Mouse (Mus musculus): ENCODE data around the gene Hemk1. TPM values are rescaled to one million over a fixed set of nuclear protein-coding genes. Genes with fewer than 3 reads are reported as not detected.
A peak's percentile ranks its signal among the peaks of the same experiment; 100 is the strongest.
"Not testable (repeated sequence)": the region's sequence is repeated elsewhere in the genome, so short reads cannot be mapped to it uniquely, and the experiment has no call there.

Hemk1 gene
- total RNA-seq, 4 experiments from 2014 or later, result 11.6 to 19.6 (median 17.9) TPM

DNA sequence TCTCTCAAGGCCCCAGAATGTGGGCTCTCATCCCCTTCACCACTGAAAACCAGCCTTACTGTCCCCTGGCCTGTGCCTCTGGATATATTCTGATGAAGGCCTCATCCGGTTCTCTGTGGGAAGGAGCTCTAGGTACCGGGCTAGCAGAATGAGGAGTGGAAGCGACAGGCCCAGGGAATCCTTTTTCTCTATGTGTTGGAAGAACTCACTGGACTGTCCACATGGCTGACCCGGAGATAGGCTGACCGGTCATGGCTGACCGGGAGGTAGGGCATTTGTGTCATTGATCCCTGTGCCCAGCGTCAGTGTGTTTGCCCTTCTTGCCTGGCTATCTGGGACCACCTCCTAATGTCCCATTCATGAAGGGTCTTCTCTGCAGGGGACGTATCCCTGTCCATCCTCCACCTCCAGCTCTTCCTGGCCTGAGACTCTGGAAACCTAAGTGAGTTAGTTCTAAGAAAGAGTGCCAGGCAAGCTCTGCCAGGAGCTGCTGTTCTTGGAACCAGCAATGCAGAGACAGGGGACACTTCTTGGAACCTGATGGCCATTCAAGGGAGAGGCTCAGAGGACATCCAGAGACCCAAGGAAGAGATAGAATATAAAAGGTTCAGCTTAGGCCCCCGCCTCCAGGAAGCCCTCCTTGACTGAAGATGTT lies 29.7 kb downstream of the Hemk1 start:
- no peak for DNase-seq

- DNase-seq, result peak; percentile 72
These were observed 30.3 kb downstream of the Hemk1 start for GRCm38 (mm10) chr9:107307886-107308285.

DNA sequence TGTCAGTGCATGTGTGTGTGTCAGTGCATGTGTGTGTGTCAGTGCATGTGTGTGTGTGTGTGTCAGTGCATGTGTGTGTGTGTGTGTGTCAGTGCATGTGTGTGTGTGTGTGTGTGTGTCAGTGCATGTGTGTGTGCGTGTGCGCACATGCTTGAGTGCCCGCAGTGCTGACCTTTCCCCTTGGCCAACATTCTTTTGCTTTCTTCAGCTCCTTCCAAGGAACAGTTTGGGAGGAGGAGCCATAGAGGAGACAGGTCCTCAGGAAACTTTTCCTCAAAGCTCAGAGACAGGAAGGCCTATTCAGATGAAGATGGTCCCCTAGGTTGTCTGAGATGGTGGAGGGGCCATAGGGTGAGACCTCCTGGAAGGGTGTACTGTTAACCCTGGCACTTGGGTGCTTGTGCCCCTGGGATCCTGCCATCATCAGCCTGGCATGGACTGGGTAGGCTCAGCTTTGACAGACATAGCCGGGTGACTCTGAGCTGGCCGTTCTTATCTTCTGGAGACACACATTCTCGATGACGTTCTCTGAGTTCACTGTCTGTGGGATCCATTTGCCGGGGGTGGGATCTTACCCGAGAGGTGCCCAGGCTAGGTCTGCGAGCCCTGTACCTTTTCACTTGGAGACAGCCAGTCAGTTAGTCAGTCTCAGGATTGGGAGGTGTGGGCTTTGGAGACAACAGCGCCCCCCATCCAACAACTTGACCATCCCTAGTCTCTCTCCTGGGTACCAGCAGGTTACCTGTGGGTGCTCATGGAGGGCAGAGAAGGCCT lies 30.9 kb downstream of the Hemk1 start:
- DNase-seq, result no peak

GRCm38 (mm10) chr9:107306673-107307072 lies 31.5 kb downstream of the Hemk1 start:
- DNase-seq, result not testable (repeated sequence)

DNA sequence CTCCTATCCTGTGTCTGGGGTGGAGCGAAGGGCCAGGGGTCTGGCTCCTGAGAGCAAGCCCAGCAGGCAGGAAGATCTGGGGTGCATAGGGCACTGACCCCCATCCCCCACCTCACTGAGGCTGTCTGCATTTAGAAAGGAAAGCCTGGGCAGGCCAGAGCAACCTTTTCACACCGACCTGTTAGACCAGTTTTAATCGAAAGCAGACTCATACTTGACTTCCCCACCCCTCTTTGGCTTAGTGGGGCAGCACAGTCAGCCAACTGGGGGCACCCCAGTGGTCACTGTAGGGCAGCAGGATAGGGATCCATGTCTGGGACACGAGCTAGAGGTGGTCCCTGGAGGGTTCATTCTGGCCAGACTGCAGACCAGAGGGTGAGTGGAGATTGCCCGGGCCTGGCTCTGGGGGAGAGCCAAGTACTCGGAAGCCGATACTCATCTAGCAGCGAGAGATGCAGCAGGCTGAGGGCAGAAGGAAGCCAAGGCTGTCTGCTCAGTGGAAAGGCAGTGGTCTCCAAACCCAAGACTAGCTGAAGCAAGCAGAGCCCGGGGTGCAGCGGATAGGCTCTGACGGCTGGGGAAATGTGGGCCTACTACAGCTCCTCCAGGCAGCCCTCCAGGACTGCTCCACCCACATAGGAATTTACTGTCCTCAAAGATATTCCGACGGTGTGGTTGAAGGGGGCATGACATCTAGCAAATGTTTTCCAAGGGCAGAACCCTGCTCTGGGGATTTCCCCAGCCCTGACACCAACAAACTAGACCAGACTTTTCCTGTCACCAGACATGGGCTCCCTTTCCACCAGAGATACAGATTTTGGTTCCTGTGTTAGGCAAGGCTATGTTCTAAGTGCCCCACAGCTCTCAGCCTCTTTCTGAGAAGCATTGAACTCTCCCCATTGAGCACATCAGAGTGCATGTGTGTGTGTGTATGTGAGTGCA lies 32.3 kb downstream of the Hemk1 start:
- no peak for DNase-seq

- DNase-seq, result no peak
These were observed 33.1 kb downstream of the Hemk1 start for GRCm38 (mm10) chr9:107305012-107305411.

DNA sequence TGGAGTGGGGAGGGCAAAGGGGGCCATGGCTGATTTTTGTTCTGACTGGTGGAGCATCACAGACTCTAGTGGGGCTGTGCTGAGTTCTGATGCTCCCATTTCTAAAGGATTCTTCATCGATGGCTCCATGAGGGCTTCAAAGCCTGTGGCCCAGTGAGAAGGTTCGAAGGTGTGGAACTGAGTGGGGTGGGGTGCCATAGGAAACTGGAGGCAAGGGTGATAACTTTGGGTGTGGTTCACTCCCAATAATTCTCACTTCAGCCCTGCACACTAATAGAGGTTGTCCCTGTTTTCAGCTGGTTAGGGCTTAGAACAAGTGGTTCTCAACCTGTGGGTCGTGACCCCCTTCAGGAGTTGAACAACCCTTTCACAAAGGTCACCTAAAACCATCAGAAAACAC lies 33.8 kb downstream of the Hemk1 start:
- DNase-seq, result no peak

GRCm38 (mm10) chr9:107303900-107304299 lies 34.2 kb downstream of the Hemk1 start:
- DNase-seq, result no peak

DNA sequence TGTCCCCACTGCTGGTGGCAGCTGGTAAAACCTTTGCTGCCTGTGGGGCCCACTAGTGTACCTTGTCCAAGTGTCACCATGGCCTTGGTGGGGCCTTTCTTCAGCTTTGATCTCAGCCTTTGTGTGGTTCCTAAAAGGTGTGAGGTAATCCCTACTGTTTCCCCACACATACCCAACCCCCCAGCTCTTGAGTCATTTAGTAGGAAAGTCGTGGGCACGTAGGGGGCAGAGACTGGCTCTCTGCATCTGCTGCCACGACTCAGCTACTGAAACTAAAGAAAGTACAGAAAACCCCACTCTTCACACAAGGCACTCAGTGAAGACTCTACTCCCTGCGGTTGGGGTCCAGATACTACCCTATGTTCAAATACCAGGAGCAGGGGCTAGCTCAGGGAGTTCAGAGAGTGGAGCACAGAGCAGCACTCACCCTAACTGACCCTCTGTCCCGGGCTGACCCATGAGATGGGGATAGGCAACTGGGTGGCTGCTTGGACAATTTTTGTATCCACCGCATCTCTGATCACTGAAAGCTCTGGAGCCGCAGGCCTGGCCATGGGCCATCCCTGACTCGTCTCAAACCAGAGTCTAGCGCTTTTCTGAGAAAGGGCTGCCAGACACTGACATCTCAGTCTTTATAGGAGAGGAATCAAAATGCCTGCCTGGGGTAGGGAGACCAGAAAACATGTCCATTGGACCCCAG lies 34.9 kb downstream of the Hemk1 start:
- no peak for DNase-seq

DNA sequence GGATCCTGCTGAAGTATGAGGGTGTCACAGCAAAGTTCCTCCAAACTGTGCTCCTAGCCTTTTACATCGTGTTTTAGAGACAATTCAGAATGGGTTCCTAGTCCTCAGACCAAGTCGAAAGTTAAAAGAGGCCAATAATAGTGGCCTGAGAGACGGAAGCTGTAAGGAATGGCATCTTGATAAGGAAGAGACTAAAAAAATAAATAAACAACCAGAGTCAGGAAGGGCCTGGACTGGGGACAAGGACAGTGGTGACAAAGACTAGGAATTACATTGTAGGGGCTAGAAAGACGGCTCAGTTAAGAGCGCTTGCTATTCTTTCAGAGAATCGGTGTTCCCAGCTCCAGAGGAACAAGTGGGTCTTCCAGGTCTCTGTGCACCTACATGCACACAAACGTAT lies 35.6 kb downstream of the Hemk1 start:
- DNase-seq, result no peak

DNA sequence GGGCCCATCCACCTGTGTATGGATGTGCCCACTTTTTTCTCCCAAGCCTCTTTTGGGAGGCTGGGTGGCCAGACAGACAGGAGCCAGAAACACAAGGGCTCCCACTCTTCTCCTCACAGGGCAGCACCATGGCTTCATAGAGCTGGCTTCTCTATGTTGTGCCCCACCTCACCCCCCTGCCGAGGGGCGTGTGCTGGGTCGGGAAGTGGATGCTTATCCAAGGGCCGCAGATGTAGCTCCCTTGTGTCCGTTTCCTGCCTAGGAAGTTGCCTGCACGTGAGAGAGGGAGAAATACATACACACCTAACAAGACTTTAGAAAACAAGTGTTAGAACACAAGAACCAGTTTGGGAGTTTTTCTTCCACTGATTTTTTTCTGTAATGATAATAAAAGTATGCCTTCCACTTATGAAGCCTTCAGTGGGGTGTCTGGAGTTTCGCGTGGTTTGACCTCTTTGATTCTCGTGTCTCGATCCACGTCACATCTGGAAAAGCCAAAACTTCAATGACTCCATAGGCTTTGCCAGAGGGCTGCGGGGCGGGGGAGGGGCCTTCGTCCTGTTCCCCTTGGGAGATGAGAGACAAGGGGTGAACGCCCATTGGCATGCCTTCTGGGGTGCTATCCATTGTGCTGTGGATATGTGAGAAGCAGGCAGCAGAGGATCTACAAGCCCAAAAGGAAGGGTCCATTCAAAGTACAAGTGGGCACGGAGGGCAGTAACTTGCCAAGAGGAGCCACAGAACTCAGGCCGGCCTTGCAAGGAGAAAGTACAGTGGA lies 36.4 kb downstream of the Hemk1 start:
- DNase-seq, result no peak

DNA sequence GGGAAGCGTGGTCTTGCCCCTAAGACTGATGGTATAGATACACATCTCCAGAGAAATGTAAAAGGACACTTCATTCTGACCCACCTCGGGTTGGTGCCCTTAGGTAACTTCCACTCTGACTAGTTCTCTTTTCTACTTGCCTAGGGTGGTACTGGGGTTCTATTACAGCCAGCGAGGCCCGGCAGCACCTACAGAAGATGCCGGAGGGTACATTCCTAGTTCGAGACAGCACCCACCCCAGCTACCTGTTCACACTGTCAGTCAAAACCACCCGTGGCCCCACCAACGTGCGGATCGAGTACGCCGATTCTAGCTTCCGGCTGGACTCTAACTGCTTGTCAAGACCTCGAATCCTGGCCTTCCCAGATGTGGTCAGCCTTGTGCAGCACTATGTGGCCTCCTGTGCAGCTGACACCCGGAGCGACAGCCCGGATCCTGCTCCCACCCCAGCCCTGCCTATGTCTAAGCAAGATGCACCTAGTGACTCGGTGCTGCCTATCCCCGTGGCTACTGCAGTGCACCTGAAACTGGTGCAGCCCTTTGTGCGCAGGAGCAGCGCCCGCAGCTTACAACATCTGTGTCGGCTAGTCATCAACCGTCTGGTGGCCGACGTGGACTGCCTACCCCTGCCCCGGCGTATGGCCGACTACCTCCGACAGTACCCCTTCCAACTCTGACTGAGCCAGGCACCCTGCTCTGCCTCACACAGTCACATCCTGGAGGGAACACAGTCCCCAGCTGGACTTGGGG lies 37.8 kb downstream of the Hemk1 start:
- DNase-seq, result no peak

DNA sequence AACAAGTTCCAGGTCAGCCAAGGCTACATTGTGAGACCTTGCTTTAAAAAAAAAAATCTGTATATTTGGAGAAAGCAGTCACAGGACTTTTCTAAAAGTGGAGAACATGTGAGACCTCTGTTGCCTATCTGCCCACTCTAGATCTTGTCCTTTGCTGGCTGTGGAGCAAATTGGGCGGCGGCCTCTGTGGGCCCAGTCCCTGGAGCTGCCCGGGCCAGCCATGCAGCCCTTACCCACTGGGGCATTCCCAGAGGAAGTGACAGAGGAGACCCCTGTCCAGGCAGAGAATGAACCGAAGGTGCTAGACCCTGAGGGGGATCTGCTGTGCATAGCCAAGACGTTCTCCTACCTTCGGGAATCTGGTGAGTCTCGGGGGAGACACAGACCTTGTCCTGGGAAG lies 38.4 kb downstream of the Hemk1 start:
- DNase-seq, result no peak

DNA sequence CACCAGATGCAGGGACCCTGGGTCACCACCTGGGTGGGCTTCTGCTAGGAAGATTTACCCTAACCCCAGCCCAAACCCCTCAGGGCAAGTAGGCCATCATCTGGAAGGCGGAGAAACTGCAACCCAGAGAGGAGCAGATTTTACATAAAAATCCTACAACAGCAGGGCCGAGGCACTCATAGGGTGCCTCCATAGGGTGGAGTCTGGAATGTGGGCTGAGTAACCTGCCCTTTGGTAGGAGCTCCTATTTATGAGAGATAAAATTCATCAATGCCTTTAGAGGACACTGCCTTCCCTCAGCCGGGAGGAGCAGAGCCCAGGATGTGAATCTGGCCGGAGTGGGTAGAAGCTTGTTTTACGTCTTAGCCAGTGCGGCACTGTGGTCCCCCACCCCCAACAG lies 39.3 kb downstream of the Hemk1 start:
- no peak for DNase-seq

GRCm38 (mm10) chr9:107298059-107298780 lies 39.9 kb downstream of the Hemk1 start:
- no peak for DNase-seq

DNA sequence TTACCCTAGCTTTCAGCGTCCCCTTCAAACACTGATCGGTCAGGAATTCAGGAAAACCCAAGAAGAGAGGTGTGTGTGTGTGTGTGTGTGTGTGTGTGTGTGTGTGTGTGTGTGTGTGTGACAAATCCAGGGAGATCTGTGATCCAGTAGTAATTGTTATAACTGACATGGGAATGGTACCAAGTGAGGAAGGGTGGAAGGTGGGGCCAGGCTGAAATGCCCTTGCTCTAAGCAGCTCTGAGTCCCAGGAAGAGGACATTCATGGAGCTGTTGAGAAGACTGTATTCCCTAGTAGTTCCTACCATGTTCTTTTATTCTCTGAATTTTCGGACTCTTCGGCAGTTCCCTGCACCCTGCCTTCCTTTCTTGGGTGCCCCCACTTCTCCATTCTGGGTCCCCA lies 40.5 kb downstream of the Hemk1 start:
- DNase-seq, result no peak

GRCm38 (mm10) chr9:107297059-107297458 lies 41.1 kb downstream of the Hemk1 start:
- DNase-seq, result no peak

DNA sequence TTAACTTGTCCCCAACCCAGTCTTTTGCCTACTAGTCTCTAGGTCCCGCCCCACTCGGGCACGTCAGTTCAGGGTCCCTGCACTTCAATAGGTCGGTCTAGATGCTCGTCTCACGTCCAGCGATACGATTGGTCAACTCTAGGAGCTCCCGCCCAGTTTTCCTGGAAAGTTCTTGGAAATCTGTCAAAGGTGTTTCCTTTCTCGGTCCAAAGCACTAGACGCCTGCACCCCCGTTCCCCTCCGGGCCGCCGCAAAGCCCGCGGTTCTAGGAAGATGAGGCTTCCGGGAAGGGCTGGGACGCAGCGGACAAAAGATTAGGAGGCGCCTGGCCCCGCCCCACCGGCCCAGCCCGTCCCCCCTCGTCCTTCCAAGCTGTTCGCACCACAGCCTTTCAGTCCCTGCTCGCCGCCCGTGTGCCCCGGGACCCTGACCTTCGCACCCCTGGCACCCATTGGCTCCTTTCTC lies 41.6 kb downstream of the Hemk1 start:
- DNase-seq, result peak; percentile 96

DNA sequence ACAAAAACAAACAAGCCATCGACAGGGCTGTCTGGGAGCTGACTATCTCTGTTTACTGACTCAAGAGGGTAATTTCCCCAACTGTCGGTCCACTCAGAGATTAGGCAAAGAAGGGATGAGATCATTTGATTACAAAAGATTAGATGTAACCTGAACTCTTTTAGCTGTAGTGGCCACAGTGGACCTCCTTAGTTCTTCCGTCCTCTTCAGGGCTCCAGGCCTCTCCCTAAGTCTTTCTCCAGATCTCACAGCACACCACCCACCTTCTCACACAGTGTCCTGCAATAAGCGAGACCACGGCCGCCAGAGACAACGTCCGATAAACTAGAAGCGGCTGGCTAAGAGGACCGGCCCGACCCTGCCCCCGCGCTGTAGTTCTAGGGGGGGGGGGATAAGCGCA lies 42.1 kb downstream of the Hemk1 start:
- no peak for DNase-seq

- DNase-seq, result no peak
These were observed 42.3 kb downstream of the Hemk1 start, which contains the start of gene Cish for GRCm38 (mm10) chr9:107296016-107296040. Gene Cish, plus strand, starts transcription at chr9:107296026.

DNA sequence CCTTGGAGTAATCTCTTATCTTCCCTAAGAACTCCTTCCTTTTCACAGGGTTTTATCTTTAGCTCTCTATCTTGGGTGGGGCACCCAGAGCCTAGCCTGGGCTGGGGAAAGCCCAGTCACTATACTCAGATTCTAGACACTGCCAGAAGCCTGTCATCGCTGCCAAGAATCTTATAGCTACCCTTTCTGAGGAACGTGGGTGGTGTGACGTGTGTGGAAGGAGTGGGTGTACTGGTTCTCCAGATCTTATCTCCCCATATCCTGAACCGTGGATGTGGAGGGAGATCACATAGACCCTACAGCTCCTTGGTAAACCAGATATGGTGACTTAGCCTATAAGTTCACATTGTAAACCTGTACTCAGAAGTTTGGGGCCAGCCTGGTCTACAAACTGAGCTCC lies 42.5 kb downstream of the Hemk1 start:
- DNase-seq, result no peak

Measured in adrenal gland, adult 8-10 months (tissue).